ENCODE assay signal across 15 mouse cellular contexts in the genomic region with DNA sequence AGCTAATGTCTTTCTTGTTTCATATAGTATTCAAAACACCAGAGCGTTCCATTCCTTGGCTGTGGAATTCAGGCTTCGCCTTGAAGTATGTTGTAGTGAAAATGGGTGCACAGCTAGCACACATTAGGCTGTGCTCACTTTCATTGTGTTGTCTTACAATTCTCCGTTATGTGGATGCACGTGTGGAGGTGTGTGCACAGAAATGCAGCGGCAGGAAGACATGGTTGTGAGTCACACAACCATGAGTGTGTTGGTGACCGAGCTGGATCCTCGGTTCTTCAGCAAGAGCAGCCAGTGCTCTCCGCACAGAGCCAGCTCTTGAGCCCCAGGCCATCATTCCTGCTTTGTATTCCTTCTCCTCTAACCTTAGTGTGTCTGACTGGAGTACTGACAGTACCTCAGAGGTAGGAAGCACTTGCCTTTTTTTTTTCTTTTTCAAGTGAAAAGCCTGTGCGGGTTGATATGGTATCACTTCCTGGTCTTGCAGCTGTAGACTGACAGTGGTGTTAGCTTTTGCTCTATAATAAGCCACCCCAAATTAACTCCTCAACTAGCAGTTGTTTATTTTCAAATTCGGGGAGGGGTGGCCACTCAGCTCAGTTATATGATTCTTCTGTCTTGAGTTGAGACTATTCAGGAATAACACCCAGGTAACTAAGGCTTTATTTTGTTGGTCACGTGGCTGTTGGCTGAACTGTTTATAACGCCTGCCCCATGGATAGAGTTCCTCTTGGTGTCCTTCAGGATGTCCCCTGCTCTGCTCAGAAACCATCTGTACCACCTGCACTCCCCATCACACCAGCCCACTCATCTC. TPM values are rescaled to one million over a fixed set of nuclear protein-coding genes. Genes with fewer than 3 reads are reported as not detected.
A peak's percentile ranks its signal among the peaks of the same experiment; 100 is the strongest.
DNase-seq lines count a peak whose midpoint lies in the region; ATAC-seq and TF ChIP-seq lines count a peak whose summit lies in the region.
"Had no signal": no experiment of that assay in that cellular context is flagged by ENCODE, and none has a peak within 500 bp of the region (broad histone marks: within the 10 kb centered on the region; RNA-seq: fewer than 3 reads in every experiment).

No protein-coding gene starts in this region.

- H3K4me2 ChIP-seq in neural tube, embryonic 12.5 days (replicated peaks) = no peak overlapping the region
- no peak overlapping the region for H3K4me2 ChIP-seq in hindbrain, embryonic 16.5 days (ENCODE audit: low read length)
- H3K4me2 ChIP-seq: embryonic facial prominence, embryonic 12.5 days; heart, embryonic 13.5 days; hindbrain, embryonic 14.5 days had no signal

- no peaks in the 10 kb centered on the region; the same call in 1 of the 2 replicates for H3K4me1 ChIP-seq in neural tube, embryonic 12.5 days
- peaks cover 4% of the 10 kb centered on the region for H3K4me1 ChIP-seq in ES-Bruce4 (ENCODE audit: control insufficient read depth, insufficient read depth, low read length)
- peaks cover 5% of the 10 kb centered on the region; the same call in 1 of the 2 replicates for H3K4me1 ChIP-seq in hindbrain, embryonic 16.5 days (ENCODE audit: control insufficient read depth, insufficient read depth, low read depth, low read length)

- no peaks in the 10 kb centered on the region for H3K27me3 ChIP-seq in neural tube, embryonic 12.5 days (replicated peaks)
- H3K27me3 ChIP-seq in ES-Bruce4 (ENCODE audit: control insufficient read depth, insufficient read depth, low read length, poor library complexity, severe bottlenecking) = no peaks in the 10 kb centered on the region
- no peaks in the 10 kb centered on the region for H3K27me3 ChIP-seq in hindbrain, embryonic 16.5 days (replicated peaks; ENCODE audit: control insufficient read depth, insufficient read depth, low read length)
- H3K27me3 ChIP-seq: embryonic facial prominence, embryonic 12.5 days; heart, embryonic 13.5 days had no signal

- intact Hi-C loops in heart, postnatal 10 days (cut with DNase I) = no loop called here
- intact Hi-C loops in left cerebral cortex, postnatal 25 days (cut with DNase I) = no loop called here

- TF ChIP-seq CTCF in ES-Bruce4 (IDR thresholded peaks at IDR 0.05; ENCODE audit: low read depth, low read length) = no peak

- H3K27ac ChIP-seq in neural tube, embryonic 12.5 days = no peak overlapping the region
- no peak overlapping the region for H3K27ac ChIP-seq in ES-Bruce4 (ENCODE audit: insufficient read depth, low read length)
- H3K27ac ChIP-seq in hindbrain, embryonic 16.5 days (ENCODE audit: low read depth, low read length) = no peak overlapping the region
- H3K27ac ChIP-seq: embryonic facial prominence, embryonic 12.5 days; hindbrain, embryonic 14.5 days had no signal

- H3K9ac ChIP-seq in neural tube, embryonic 12.5 days = no peak overlapping the region
- H3K9ac ChIP-seq in ES-Bruce4 (ENCODE audit: low read depth, poor library complexity, severe bottlenecking) = no peak overlapping the region
- H3K9ac ChIP-seq in hindbrain, embryonic 16.5 days (ENCODE audit: low read depth, low read length) = no peak overlapping the region
- H3K9ac ChIP-seq: embryonic facial prominence, embryonic 12.5 days; heart, embryonic 13.5 days; hindbrain, embryonic 14.5 days had no signal

- H3K36me3 ChIP-seq in neural tube, embryonic 12.5 days = no peaks in the 10 kb centered on the region
- no peaks in the 10 kb centered on the region for H3K36me3 ChIP-seq in ES-Bruce4 (ENCODE audit: control insufficient read depth, insufficient read depth, low read length, poor library complexity, severe bottlenecking)
- no peaks in the 10 kb centered on the region for H3K36me3 ChIP-seq in hindbrain, embryonic 16.5 days (ENCODE audit: control insufficient read depth, insufficient read depth, low read length)
- H3K36me3 ChIP-seq: embryonic facial prominence, embryonic 12.5 days; heart, embryonic 13.5 days had no signal

- peak; percentile 33; the same call in 1 of the 2 replicates for TF ChIP-seq EP300 in ES-Bruce4 (IDR thresholded peaks at IDR 0.05; ENCODE audit: insufficient read depth, low read depth, low read length)

- WGBS in neural tube, embryonic 12.5 days = 85% methylated on average over 12 of the region's 12 CpGs
- WGBS in hindbrain, embryonic 16.5 days = 83% methylated on average over 12 of the region's 12 CpGs

- H3K9me3 ChIP-seq in neural tube, embryonic 12.5 days = no peaks in the 10 kb centered on the region
- H3K9me3 ChIP-seq in ES-Bruce4 (replicated peaks; ENCODE audit: control insufficient read depth, insufficient read depth, low read length, poor library complexity, severe bottlenecking) = no peaks in the 10 kb centered on the region
- H3K9me3 ChIP-seq in hindbrain, embryonic 16.5 days (ENCODE audit: control insufficient read depth, low read length) = no peaks in the 10 kb centered on the region
- H3K9me3 ChIP-seq: embryonic facial prominence, embryonic 12.5 days; heart, embryonic 13.5 days had no signal

- no peak overlapping the region for H3K4me3 ChIP-seq in neural tube, embryonic 12.5 days
- no peak overlapping the region for H3K4me3 ChIP-seq in ES-Bruce4 (ENCODE audit: low read depth, low read length)
- no peak overlapping the region for H3K4me3 ChIP-seq in hindbrain, embryonic 16.5 days (ENCODE audit: low read length)
- H3K4me3 ChIP-seq: embryonic facial prominence, embryonic 12.5 days; heart, embryonic 13.5 days had no signal

- TF ChIP-seq POLR2A in ES-Bruce4 (IDR thresholded peaks at IDR 0.05; ENCODE audit: insufficient read depth, low read length) = no peak

- peak; percentile 41; the same call in 1 of the 2 replicates for ATAC-seq in neural tube, embryonic 12.5 days (ENCODE audit: low FRiP score, low read depth)
- peak; percentile 48 for ATAC-seq in granulocyte monocyte progenitor cell, adult 5-6 weeks (replicated peaks; ENCODE audit: poor library complexity, severe bottlenecking)
- ATAC-seq in neutrophil, adult 5-6 weeks (ENCODE audit: extremely low read depth, insufficient number of reproducible peaks, low FRiP score, poor library complexity, severe bottlenecking) = peak; percentile 54
- ATAC-seq in hindbrain, embryonic 16.5 days = no peak

- DNase-seq in neural tube, embryonic 10.5 days (ENCODE audit: extremely low spot score, low spot score) = no peak
- no peak for DNase-seq in heart, postnatal 10 days
- no peak for DNase-seq in left cerebral cortex, postnatal 25 days (ENCODE audit: low spot score in 2 of 2)
- DNase-seq: kidney, postnatal 4 days; lung, postnatal 14 days; right cerebral cortex, postnatal 25 days; thymus, adult 2 months had no signal

RNA-seq across cellular contexts. Expression of gene Gng12, which starts 48.2 kb away (rescaled TPM):
- polyA plus RNA-seq in neural tube, embryonic 12.5 days (2016; fragmentation: Nextera tagmentation; extraction: Ambion mirVana) = 38.0 and 41.8 TPM in 2 replicates
- 53.0 and 54.0 TPM in 2 replicates for polyA plus RNA-seq in ES-Bruce4 (2011; ENCODE audit: insufficient read depth, insufficient read length, low read depth, missing spikeins)
- 144 and 151 TPM in 2 replicates for total RNA-seq in granulocyte monocyte progenitor cell, adult 5-6 weeks (2014; fragmentation: Nextera tagmentation)
- total RNA-seq in granulocyte monocyte progenitor cell, adult 5-6 weeks (2017) = 116 and 143 TPM in 2 replicates
- total RNA-seq in neutrophil, adult 5-6 weeks (2017) = 30.7 and 49.5 TPM in 2 replicates
- polyA plus RNA-seq in hindbrain, embryonic 16.5 days (2015; fragmentation: Nextera tagmentation; extraction: Ambion mirVana) = 70.0 and 76.9 TPM in 2 replicates
- 10 to 100 TPM; 63.9 to 66.8 TPM for total RNA-seq in heart, postnatal 10 days (2021)
- total RNA-seq in left cerebral cortex, postnatal 25 days (2021) = 10 to 100 TPM; 59.4 to 67.0 TPM
